Mouse (Mus musculus): ENCODE results near the gene Dleu7.

GRCm38 (mm10) chr14:62226576-62227047, 66.2 kb downstream of the Dleu7 start:
- TF ChIP-seq CTCF (IDR thresholded peaks at IDR 0.05; ENCODE audit: low read depth) (peak; percentile 48), EP300 (IDR thresholded peaks at IDR 0.05; ENCODE audit: low read depth) (no peak)
